Mouse (Mus musculus) left cerebral cortex, postnatal 10 days (tissue): Measurements from ENCODE around the gene Senp1. TPM values are rescaled to one million over a fixed set of nuclear protein-coding genes. Genes with fewer than 3 reads are reported as not detected.
A peak's percentile ranks its signal among the peaks of the same experiment; 100 is the strongest.

Experiments
- DNase-seq, 2 experiments: peaks; one replicate each; pipeline ENCODE4 v3.0.0; 2021 to 2022; ENCODE audit warnings: low spot score in 2 of 2, mixed read lengths in 1 of 2; ENCODE audit errors: extremely low spot score in 1 of 2
- intact Hi-C: fragments of 180-260 bp; cut with DNase I; formaldehyde crosslinking; loops from one replicate; pipeline ENCODE4 v1.15.1; 2025
- total RNA-seq, 2 experiments: library from RNA; stranded (reverse); gene quantifications; 2 replicates each; pipeline ENCODE4 v1.2.3; 2021

Senp1 gene
- 10 to 100 TPM; 13.6 to 14.1 TPM for total RNA-seq

GRCm38 (mm10) chr15:98093121-98094011 lies at the start of gene Senp1:
Senp1 (minus strand) TSS chr15:98093744.
- DNase-seq, result peak; percentile 84 to 94
- intact Hi-C loops, result loop anchor here (5.0 kb wide), 2 partner anchors 54 to 79 kb away; no protein-coding TSS in a partner anchor

GRCm38 (mm10) chr15:98142515-98142914 lies 49.0 kb upstream of the Senp1 start:
- intact Hi-C loops, result no loop called here
- no peak for DNase-seq

- intact Hi-C loops, result no loop called here
- no peak for DNase-seq
Measured at GRCm38 (mm10) chr15:98140809-98141208, 47.3 kb upstream of the Senp1 start.

- no peak for DNase-seq
- intact Hi-C loops, result no loop called here
Measured at GRCm38 (mm10) chr15:98139763-98140162, 46.2 kb upstream of the Senp1 start.

- intact Hi-C loops, result no loop called here
- DNase-seq, result no peak
Measured at GRCm38 (mm10) chr15:98136871-98137270, 43.3 kb upstream of the Senp1 start.

- no peak for DNase-seq
- intact Hi-C loops, result no loop called here
Measured at GRCm38 (mm10) chr15:98135671-98136070, 42.1 kb upstream of the Senp1 start.

- intact Hi-C loops, result no loop called here
- DNase-seq, result no peak
Measured at GRCm38 (mm10) chr15:98134666-98135065, 41.1 kb upstream of the Senp1 start.

GRCm38 (mm10) chr15:98134034-98134433 lies 40.5 kb upstream of the Senp1 start:
- intact Hi-C loops, result no loop called here
- DNase-seq, result peak in 1 of 2 experiments; percentile 46

GRCm38 (mm10) chr15:98133471-98133870 lies 39.9 kb upstream of the Senp1 start:
- DNase-seq, result no peak
- intact Hi-C loops, result no loop called here

- no peak for DNase-seq
- intact Hi-C loops, result no loop called here
Measured at GRCm38 (mm10) chr15:98131942-98132655, 38.6 kb upstream of the Senp1 start.

GRCm38 (mm10) chr15:98131451-98131850 lies 37.9 kb upstream of the Senp1 start:
- no peak for DNase-seq
- intact Hi-C loops, result no loop called here

GRCm38 (mm10) chr15:98131001-98131400 lies 37.5 kb upstream of the Senp1 start:
- intact Hi-C loops, result no loop called here
- DNase-seq, result no peak

- no peak for DNase-seq
- intact Hi-C loops, result no loop called here
Measured at GRCm38 (mm10) chr15:98120831-98121230, 27.3 kb upstream of the Senp1 start.

- intact Hi-C loops, result no loop called here
- DNase-seq, result no peak
Measured at GRCm38 (mm10) chr15:98119363-98119762, 25.8 kb upstream of the Senp1 start.

GRCm38 (mm10) chr15:98116287-98116686 lies 22.7 kb upstream of the Senp1 start:
- no peak for DNase-seq
- intact Hi-C loops, result no loop called here

- intact Hi-C loops, result no loop called here
- no peak for DNase-seq
Measured at GRCm38 (mm10) chr15:98115779-98116163, 22.2 kb upstream of the Senp1 start.

GRCm38 (mm10) chr15:98114852-98115778 lies 21.6 kb upstream of the Senp1 start:
- DNase-seq, result no peak
- intact Hi-C loops, result no loop called here

GRCm38 (mm10) chr15:98114098-98114851 lies 20.7 kb upstream of the Senp1 start:
- no peak for DNase-seq
- intact Hi-C loops, result no loop called here
